Mouse (Mus musculus) embryonic facial prominence, embryonic 12.5 days (tissue): ENCODE measurements around the gene Taf3. TPM values are rescaled to one million over a fixed set of nuclear protein-coding genes. Genes with fewer than 3 reads are reported as not detected.
A peak's percentile ranks its signal among the peaks of the same experiment; 100 is the strongest.

Experiments
- ATAC-seq: fragments of 200-750 bp; cut with Nextera tagmentation; 2 replicates; pipeline ENCODE4 v1.8.0; 2017; ENCODE audit not compliant: insufficient number of reproducible peaks, insufficient read depth, low FRiP score, low TSS enrichment
- H3K27ac ChIP-seq: fragments of 300-500 bp; sonication (generic); 2 replicates; pipeline ENCODE4 v1.5.1; 2016; ENCODE audit warnings: mild to moderate bottlenecking
- H3K27me3 ChIP-seq: fragments of 300-500 bp; sonication (generic); 2 replicates; pipeline ENCODE4 v1.6.1; 2016; ENCODE audit warnings: mild to moderate bottlenecking, moderate library complexity
- H3K36me3 ChIP-seq: fragments of 300-500 bp; sonication (generic); 2 replicates; pipeline ENCODE4 v1.6.1; 2016; ENCODE audit warnings: mild to moderate bottlenecking
- H3K4me1 ChIP-seq: fragments of 300-500 bp; sonication (generic); 2 replicates; pipeline ENCODE4 v1.6.1; 2016
- H3K4me2 ChIP-seq: fragments of 300-500 bp; sonication (generic); replicated peaks from 2 replicates; pipeline ENCODE4 v1.6.1; 2016; ENCODE audit warnings: mild to moderate bottlenecking, moderate library complexity
- H3K4me3 ChIP-seq: fragments of 300-500 bp; sonication (generic); 2 replicates; pipeline ENCODE4 v1.5.1; 2016; ENCODE audit warnings: mild to moderate bottlenecking
- H3K9ac ChIP-seq: fragments of 300-500 bp; sonication (generic); 2 replicates; pipeline ENCODE4 v1.6.1; 2016; ENCODE audit warnings: mild to moderate bottlenecking, moderate library complexity
- H3K9me3 ChIP-seq: fragments of 300-500 bp; sonication (generic); 2 replicates; pipeline ENCODE4 v1.6.1; 2016; ENCODE audit warnings: mild to moderate bottlenecking, moderate library complexity
- WGBS: fragments of 180-500 bp; shearing (Covaris S2); methylation state at CpG from one replicate; pipeline ENCODE4 v1.1.7; 2016; 5-methylcytosine and 5-hydroxymethylcytosine counted together
- polyA plus RNA-seq: library from polyadenylated mRNA; unstranded; fragments of >200 nt; fragmentation: Nextera tagmentation; extraction: Ambion mirVana; gene quantifications from 2 replicates; pipeline ENCODE4 v1.2.1, GENCODE M21; 2016

Gene Taf3
- polyA plus RNA-seq, 1 experiment from 2014 or later = 16.0 TPM

GRCm38 (mm10) chr2:9886921-9887610 lies 161.3 kb downstream of the Taf3 start:
- Histone ChIP-seq H3K4me2 (no peak overlapping the region), H3K4me3 (0 out of 2 replicates have a peak overlapping the region, but pooled peaks have one; percentile 12), H3K27me3 (peaks cover 82% of the 10 kb centered on the region), H3K9me3 (no peaks in the 10 kb centered on the region), H3K36me3 (no peaks in the 10 kb centered on the region), H3K4me1 (peaks cover 12% of the 10 kb centered on the region), H3K27ac (no peak overlapping the region), H3K9ac (no peak overlapping the region)
- no peak for ATAC-seq
- whole genome bisulfite sequencing = 4% methylated on average over 7 of the region's 7 CpGs

GRCm38 (mm10) chr2:9886031-9886430 lies 162.4 kb downstream of the Taf3 start:
- peaks cover 23% of the 10 kb centered on the region for H3K4me1 ChIP-seq
- no peaks in the 10 kb centered on the region for H3K36me3 ChIP-seq
- H3K4me3 ChIP-seq = no peak overlapping the region
- H3K27me3 ChIP-seq = peaks cover 83% of the 10 kb centered on the region
- no peak overlapping the region for H3K4me2 ChIP-seq
- no peak overlapping the region for H3K9ac ChIP-seq
- H3K27ac ChIP-seq = no peak overlapping the region
- no peak for ATAC-seq
- 16% methylated on average over 3 of the region's 3 CpGs for WGBS
- no peaks in the 10 kb centered on the region for H3K9me3 ChIP-seq

DNA sequence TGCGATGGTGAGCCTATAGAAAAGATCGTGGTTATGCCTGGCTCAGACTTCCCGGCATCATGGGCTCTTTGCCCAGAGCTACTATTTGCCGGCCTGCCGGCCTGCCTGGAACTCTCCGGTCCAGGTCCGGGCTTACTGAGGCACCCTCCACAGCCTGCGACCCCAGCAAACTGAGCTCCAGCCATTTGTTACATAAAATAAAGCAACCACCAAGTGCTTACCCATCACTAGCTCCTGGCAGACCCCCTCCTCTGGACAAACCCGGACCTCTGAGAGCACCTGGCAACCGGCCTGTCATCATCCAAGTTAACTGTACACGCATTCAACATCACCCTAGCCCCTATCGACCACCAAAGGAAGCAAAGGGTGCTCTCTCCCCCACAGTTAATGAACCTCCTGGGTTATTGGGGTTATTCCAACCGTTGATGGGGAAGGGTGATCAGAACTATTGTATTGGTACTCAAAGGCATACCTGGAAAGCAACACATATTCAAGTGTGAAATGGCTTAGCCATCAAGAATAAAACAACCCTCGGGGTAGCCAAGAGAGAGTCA lies 163.1 kb downstream of the Taf3 start:
- no peak overlapping the region for H3K4me3 ChIP-seq
- peaks cover 76% of the 10 kb centered on the region for H3K27me3 ChIP-seq
- H3K9ac ChIP-seq = no peak overlapping the region
- no peak for ATAC-seq
- no peaks in the 10 kb centered on the region for H3K9me3 ChIP-seq
- WGBS = 12% methylated on average over 14 of the region's 14 CpGs
- H3K36me3 ChIP-seq = no peaks in the 10 kb centered on the region
- peaks cover 27% of the 10 kb centered on the region for H3K4me1 ChIP-seq
- no peak overlapping the region for H3K27ac ChIP-seq
- H3K4me2 ChIP-seq = no peak overlapping the region

GRCm38 (mm10) chr2:9884533-9885216 lies 163.7 kb downstream of the Taf3 start:
- H3K27me3 ChIP-seq = peaks cover 72% of the 10 kb centered on the region
- 4% methylated on average over 15 of the region's 15 CpGs for WGBS
- peaks cover 27% of the 10 kb centered on the region for H3K4me1 ChIP-seq
- H3K27ac ChIP-seq = no peak overlapping the region
- no peaks in the 10 kb centered on the region for H3K9me3 ChIP-seq
- H3K4me3 ChIP-seq = peak overlapping the region; percentile 37
- no peak overlapping the region for H3K9ac ChIP-seq
- ATAC-seq = no peak
- no peaks in the 10 kb centered on the region for H3K36me3 ChIP-seq
- peak overlapping the region; percentile 85; the same call in 1 of the 2 replicates for H3K4me2 ChIP-seq

GRCm38 (mm10) chr2:9883803-9884532 lies 164.4 kb downstream of the Taf3 start:
- Histone ChIP-seq H3K9ac (no peak overlapping the region), H3K9me3 (no peaks in the 10 kb centered on the region), H3K27ac (no peak overlapping the region), H3K27me3 (peaks cover 65% of the 10 kb centered on the region), H3K4me1 (peaks cover 22% of the 10 kb centered on the region), H3K36me3 (no peaks in the 10 kb centered on the region), H3K4me3 (peak overlapping the region; percentile 37), H3K4me2 (peak overlapping the region; percentile 85)
- no peak for ATAC-seq
- WGBS = under 1% methylated on average over 27 of the region's 27 CpGs

DNA sequence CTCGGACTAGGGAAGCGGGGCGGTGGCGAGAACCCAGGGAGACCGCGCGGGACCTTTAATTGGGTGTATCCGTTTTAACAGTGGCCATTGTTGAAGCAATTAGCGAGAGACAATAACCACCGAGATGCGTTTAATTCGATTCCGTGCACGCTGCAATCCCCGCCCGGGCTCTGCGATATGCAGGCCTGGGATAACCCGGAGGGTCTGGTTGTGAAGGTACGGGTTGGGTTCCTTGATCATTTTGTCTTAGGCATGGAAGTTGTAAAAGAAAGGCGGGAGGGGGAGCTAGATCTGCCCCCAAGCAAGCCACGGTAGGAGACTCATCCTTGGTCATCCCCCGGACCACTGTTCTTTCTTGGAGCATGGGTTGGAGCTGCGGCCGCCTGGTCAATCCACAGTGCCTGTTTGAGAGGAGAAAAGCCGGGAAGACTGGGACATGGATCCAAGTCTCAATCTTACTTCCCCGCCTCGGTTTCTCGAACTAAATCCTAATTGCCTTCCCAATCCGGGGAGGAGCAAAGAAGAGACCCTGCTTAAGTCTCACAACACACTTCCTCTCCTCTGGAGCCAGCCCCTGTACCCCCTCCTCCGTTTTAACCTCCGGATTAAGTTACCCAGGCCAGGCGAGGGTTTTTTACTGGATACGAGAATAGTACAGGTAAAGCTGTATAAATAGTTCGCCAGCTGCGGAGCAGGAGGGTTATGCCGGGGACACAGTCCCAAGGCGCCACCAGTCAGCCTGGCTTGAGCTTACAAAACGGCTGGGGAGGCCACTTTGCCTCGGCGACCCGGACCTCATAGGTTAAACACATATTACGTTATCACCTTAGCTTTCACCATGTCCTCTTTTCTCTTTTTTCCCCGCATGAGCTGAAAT lies 165.2 kb downstream of the Taf3 start:
- peaks cover 22% of the 10 kb centered on the region for H3K4me1 ChIP-seq
- ATAC-seq = no peak
- peak overlapping the region; percentile 29; the same call in 1 of the 2 replicates for H3K9ac ChIP-seq
- WGBS = under 1% methylated on average over 43 of the region's 43 CpGs
- no peaks in the 10 kb centered on the region for H3K36me3 ChIP-seq
- peaks cover 59% of the 10 kb centered on the region for H3K27me3 ChIP-seq
- no peak overlapping the region for H3K27ac ChIP-seq
- peak overlapping the region; percentile 37 for H3K4me3 ChIP-seq
- no peaks in the 10 kb centered on the region for H3K9me3 ChIP-seq
- H3K4me2 ChIP-seq = peak overlapping the region; percentile 85

DNA sequence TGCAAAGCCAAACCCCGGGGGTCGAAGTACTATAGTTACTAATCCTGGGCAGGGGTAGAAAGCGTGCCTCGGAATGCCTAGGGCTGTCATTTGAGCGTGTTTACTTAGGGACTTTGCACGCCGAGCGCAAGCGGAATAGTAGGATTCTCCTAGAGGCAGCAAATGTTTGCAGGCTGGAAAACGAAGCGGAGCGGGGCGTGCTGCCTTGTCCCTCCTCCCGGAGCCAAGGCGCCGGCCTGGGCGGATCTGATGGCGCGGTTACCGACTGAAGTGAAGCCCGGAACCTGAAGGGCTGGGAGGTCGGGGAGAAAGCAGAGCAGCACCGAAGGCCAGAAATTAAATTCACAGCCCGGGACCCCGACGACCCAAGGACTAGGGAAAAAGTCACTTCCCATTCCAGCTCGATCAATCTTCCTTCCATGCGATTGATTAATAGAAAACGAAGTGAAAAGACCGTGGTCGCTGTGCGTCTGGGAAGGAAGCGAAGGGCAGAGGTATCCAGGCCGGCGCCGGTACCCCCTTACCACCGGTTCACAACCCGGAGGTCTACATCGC lies 165.9 kb downstream of the Taf3 start:
- no peaks in the 10 kb centered on the region for H3K9me3 ChIP-seq
- no peak for ATAC-seq
- peak overlapping the region; percentile 37 for H3K4me3 ChIP-seq
- peak overlapping the region; percentile 85 for H3K4me2 ChIP-seq
- H3K4me1 ChIP-seq = peaks cover 22% of the 10 kb centered on the region
- no peaks in the 10 kb centered on the region for H3K36me3 ChIP-seq
- peaks cover 56% of the 10 kb centered on the region for H3K27me3 ChIP-seq
- H3K9ac ChIP-seq = peak overlapping the region; percentile 29; the same call in 1 of the 2 replicates
- H3K27ac ChIP-seq = peak overlapping the region; percentile 59
- under 1% methylated on average over 39 of the region's 39 CpGs for WGBS

DNA sequence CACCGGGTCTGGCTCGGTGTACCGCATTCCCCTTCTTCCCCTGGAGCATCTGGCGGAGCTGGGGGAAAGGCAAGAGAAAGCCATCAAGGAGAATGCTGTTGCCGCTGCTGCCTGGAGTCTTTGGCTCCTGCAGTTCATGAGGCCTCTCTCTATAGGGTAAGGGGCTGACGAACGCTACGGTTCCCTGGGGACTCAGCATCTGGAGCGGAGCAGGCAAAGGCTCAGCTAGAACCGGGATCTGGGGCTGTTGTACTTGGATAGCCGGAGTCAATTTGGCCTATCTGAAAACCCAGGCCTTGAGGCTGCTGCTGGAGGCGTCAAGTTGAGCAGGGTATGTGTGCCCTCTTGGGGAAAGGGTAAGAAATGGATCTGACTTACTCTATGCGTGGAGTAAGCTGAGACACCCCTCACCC lies 166.8 kb downstream of the Taf3 start:
- Histone ChIP-seq H3K27ac (peak overlapping the region; percentile 66), H3K27me3 (peaks cover 48% of the 10 kb centered on the region), H3K4me1 (peaks cover 26% of the 10 kb centered on the region), H3K4me2 (peak overlapping the region; percentile 85), H3K36me3 (no peaks in the 10 kb centered on the region), H3K4me3 (peak overlapping the region; percentile 37), H3K9ac (peak overlapping the region; percentile 46), H3K9me3 (no peaks in the 10 kb centered on the region)
- under 1% methylated on average over 12 of the region's 13 CpGs for WGBS
- 0 out of 2 replicates have a peak, but pooled peaks have one; percentile 1 for ATAC-seq

- peak within 1 kb of the TSS; percentile 66 for H3K27ac ChIP-seq
- no peaks in the 10 kb centered on the region for H3K9me3 ChIP-seq
- peaks cover 26% of the 10 kb centered on the region for H3K4me1 ChIP-seq
- ATAC-seq = no peak
- peaks cover 43% of the 10 kb centered on the region for H3K27me3 ChIP-seq
- H3K9ac ChIP-seq = peak within 1 kb of the TSS; percentile 46
- H3K36me3 ChIP-seq = no peaks in the 10 kb centered on the region
- WGBS = under 1% methylated on average over 33 of the region's 35 CpGs
- peak within 1 kb of the TSS; percentile 37 for H3K4me3 ChIP-seq
- H3K4me2 ChIP-seq = peak within 1 kb of the TSS; percentile 85
Observed at GRCm38 (mm10) chr2:9881051-9881591, 167.3 kb downstream of the Taf3 start, which contains the start of gene 4930412O13Rik. 4930412O13Rik (plus strand) TSS chr2:9881252.

GRCm38 (mm10) chr2:9880271-9880670 lies 168.1 kb downstream of the Taf3 start:
- Histone ChIP-seq H3K9me3 (no peaks in the 10 kb centered on the region), H3K27me3 (peaks cover 40% of the 10 kb centered on the region), H3K4me1 (peaks cover 26% of the 10 kb centered on the region), H3K9ac (no peak overlapping the region), H3K36me3 (no peaks in the 10 kb centered on the region), H3K4me2 (peak overlapping the region; percentile 85), H3K27ac (no peak overlapping the region), H3K4me3 (no peak overlapping the region)
- WGBS = 2% methylated on average over 11 of the region's 11 CpGs
- no peak for ATAC-seq
